Mouse (Mus musculus) macrophage (primary cell): ENCODE results near the gene Aldh1a2. TPM values are rescaled to one million over a fixed set of nuclear protein-coding genes. Genes with fewer than 3 reads are reported as not detected.
A peak's percentile ranks its signal among the peaks of the same experiment; 100 is the strongest.

Experiments
- H3K27ac ChIP-seq: fragments of 350-480 bp; formaldehyde crosslinking; 2 replicates; pipeline ENCODE4 v1.9.0; 2021
- H3K36me3 ChIP-seq: fragments of 350-480 bp; formaldehyde crosslinking; 2 replicates; pipeline ENCODE4 v1.9.0; 2021; ENCODE audit errors: inconsistent target
- H3K4me3 ChIP-seq: fragments of 350-480 bp; formaldehyde crosslinking; 2 replicates; pipeline ENCODE4 v1.9.0; 2021; ENCODE audit errors: inconsistent target
- H3K79me2 ChIP-seq: fragments of 350-480 bp; formaldehyde crosslinking; 2 replicates; pipeline ENCODE4 v1.9.0; 2021; ENCODE audit errors: inconsistent target
- WGBS: methylation state at CpG from one replicate; pipeline ENCODE4 v1.1.7; 2026; ENCODE audit warnings: inconsistent platforms; ENCODE audit not compliant: missing documents; 5-methylcytosine and 5-hydroxymethylcytosine counted together
- polyA plus RNA-seq: library from polyadenylated mRNA; stranded (reverse); fragments of 250-400 nt; gene quantifications from 3 replicates; pipeline ENCODE4 v1.2.4, GENCODE M21; 2018; ENCODE audit warnings: inconsistent platforms
- total RNA-seq, 78 experiments: library from RNA; depleted of rRNA; stranded (reverse); fragments of 250-400 nt; gene quantifications; 1 replicate in 9 of 78; 2 replicates in 24 of 78; 3 replicates in 43 of 78; 4 replicates in 2 of 78; pipeline ENCODE4 v1.2.4; 2018; ENCODE audit warnings: inconsistent platforms in 56 of 78

The Aldh1a2 gene
- total RNA-seq (2018; cell fraction: chromatin; rRNA removed), result 1 to 10 TPM in 1 of 26 experiments, not detected in 25; 1.4 TPM
- total RNA-seq (2018; cell fraction: cytosol; rRNA removed), result under 1 TPM in 9 of 26 experiments, not detected in 17; 0.04 to 0.10 (median 0.07) TPM
- total RNA-seq (2018; cell fraction: nucleus; rRNA removed), result under 1 TPM in 1 of 26 experiments, not detected in 25; 0.38 TPM
- polyA plus RNA-seq, result 0.17 TPM in 1 of 3 replicates, not detected in the others

- H3K27ac ChIP-seq, result no peak within 1 kb of the TSS
- no peaks in the 10 kb centered on the region for H3K36me3 ChIP-seq
- no peak within 1 kb of the TSS for H3K4me3 ChIP-seq
- H3K79me2 ChIP-seq, result no peaks in the 10 kb centered on the region
- WGBS, result 3% methylated on average over 79 of the region's 97 CpGs
These were observed at the start of gene Aldh1a2 for GRCm38 (mm10) chr9:71215248-71216035. Gene Aldh1a2, plus strand, starts transcription at chr9:71215789.

GRCm38 (mm10) chr9:71166019-71166705 is 49.4 kb upstream of the Aldh1a2 start:
- WGBS, result 66% methylated on average over 5 of the region's 5 CpGs
- Histone ChIP-seq H3K27ac (no peak overlapping the region), H3K79me2 (no peaks in the 10 kb centered on the region), H3K4me3 (no peak overlapping the region), H3K36me3 (no peaks in the 10 kb centered on the region)

GRCm38 (mm10) chr9:71166871-71167465 is 48.6 kb upstream of the Aldh1a2 start:
- Histone ChIP-seq H3K27ac (peak overlapping the region; percentile 36), H3K79me2 (no peaks in the 10 kb centered on the region), H3K36me3 (no peaks in the 10 kb centered on the region), H3K4me3 (no peak overlapping the region)
- 14% methylated on average over 4 of the region's 5 CpGs for WGBS

GRCm38 (mm10) chr9:71167473-71168215 is 47.9 kb upstream of the Aldh1a2 start:
- no peaks in the 10 kb centered on the region for H3K36me3 ChIP-seq
- H3K79me2 ChIP-seq, result no peaks in the 10 kb centered on the region
- H3K27ac ChIP-seq, result peak overlapping the region; percentile 36
- H3K4me3 ChIP-seq, result no peak overlapping the region
- WGBS, result 65% methylated on average over 2 of the region's 2 CpGs

- H3K79me2 ChIP-seq, result no peaks in the 10 kb centered on the region
- H3K4me3 ChIP-seq, result no peak within 1 kb of the TSS
- WGBS, result 83% methylated on average over 12 of the region's 12 CpGs
- H3K27ac ChIP-seq, result peak within 1 kb of the TSS; percentile 36
- H3K36me3 ChIP-seq, result no peaks in the 10 kb centered on the region
These were observed 47.1 kb upstream of the Aldh1a2 start, which contains the start of gene Aqp9 for GRCm38 (mm10) chr9:71168511-71168910. Gene Aqp9, minus strand, starts transcription at chr9:71168682.

GRCm38 (mm10) chr9:71173533-71173932 is 42.1 kb upstream of the Aldh1a2 start:
- 87% methylated on average over 9 of the region's 9 CpGs for WGBS
- Histone ChIP-seq H3K36me3 (no peaks in the 10 kb centered on the region), H3K4me3 (no peak overlapping the region), H3K27ac (no peak overlapping the region), H3K79me2 (no peaks in the 10 kb centered on the region)

GRCm38 (mm10) chr9:71174316-71174975 is 41.1 kb upstream of the Aldh1a2 start:
- Histone ChIP-seq H3K79me2 (no peaks in the 10 kb centered on the region), H3K27ac (no peak overlapping the region), H3K36me3 (no peaks in the 10 kb centered on the region), H3K4me3 (no peak overlapping the region)
- 20% methylated on average over 5 of the region's 5 CpGs for WGBS

- H3K36me3 ChIP-seq, result no peaks in the 10 kb centered on the region
- no peak overlapping the region for H3K27ac ChIP-seq
- H3K4me3 ChIP-seq, result no peak overlapping the region
- H3K79me2 ChIP-seq, result no peaks in the 10 kb centered on the region
- WGBS, result 100% methylated on average over 1 of the region's 1 CpGs
These were observed 39.9 kb upstream of the Aldh1a2 start for GRCm38 (mm10) chr9:71175686-71176085.

GRCm38 (mm10) chr9:71179276-71179896 is 36.2 kb upstream of the Aldh1a2 start:
- Histone ChIP-seq H3K27ac (no peak overlapping the region), H3K79me2 (no peaks in the 10 kb centered on the region), H3K36me3 (no peaks in the 10 kb centered on the region), H3K4me3 (no peak overlapping the region)
- WGBS, result 48% methylated on average over 6 of the region's 6 CpGs

GRCm38 (mm10) chr9:71179964-71180700 is 35.5 kb upstream of the Aldh1a2 start:
- H3K79me2 ChIP-seq, result no peaks in the 10 kb centered on the region
- 77% methylated on average over 8 of the region's 8 CpGs for WGBS
- no peaks in the 10 kb centered on the region for H3K36me3 ChIP-seq
- H3K27ac ChIP-seq, result no peak overlapping the region
- H3K4me3 ChIP-seq, result no peak overlapping the region

GRCm38 (mm10) chr9:71185285-71185684 is 30.3 kb upstream of the Aldh1a2 start:
- no peaks in the 10 kb centered on the region for H3K79me2 ChIP-seq
- H3K36me3 ChIP-seq, result no peaks in the 10 kb centered on the region
- no peak overlapping the region for H3K4me3 ChIP-seq
- H3K27ac ChIP-seq, result no peak overlapping the region

GRCm38 (mm10) chr9:71185823-71186222 is 29.8 kb upstream of the Aldh1a2 start:
- 100% methylated on average over 2 of the region's 2 CpGs for whole genome bisulfite sequencing
- no peak overlapping the region for H3K27ac ChIP-seq
- no peaks in the 10 kb centered on the region for H3K36me3 ChIP-seq
- H3K79me2 ChIP-seq, result no peaks in the 10 kb centered on the region
- H3K4me3 ChIP-seq, result no peak overlapping the region

- Histone ChIP-seq H3K36me3 (no peaks in the 10 kb centered on the region), H3K27ac (no peak overlapping the region), H3K4me3 (no peak overlapping the region), H3K79me2 (no peaks in the 10 kb centered on the region)
- WGBS, result 8% methylated on average over 7 of the region's 7 CpGs
These were observed 28.2 kb upstream of the Aldh1a2 start for GRCm38 (mm10) chr9:71187396-71187795.
